Mouse (Mus musculus): ENCODE measurements at regions not wholly inside any gene's neighbourhood (a gene's known extent, or its start where the extent isn't known, plus 50 kb on each side); places are given as distances from the start of the nearest gene placed in this dataset.

DNA sequence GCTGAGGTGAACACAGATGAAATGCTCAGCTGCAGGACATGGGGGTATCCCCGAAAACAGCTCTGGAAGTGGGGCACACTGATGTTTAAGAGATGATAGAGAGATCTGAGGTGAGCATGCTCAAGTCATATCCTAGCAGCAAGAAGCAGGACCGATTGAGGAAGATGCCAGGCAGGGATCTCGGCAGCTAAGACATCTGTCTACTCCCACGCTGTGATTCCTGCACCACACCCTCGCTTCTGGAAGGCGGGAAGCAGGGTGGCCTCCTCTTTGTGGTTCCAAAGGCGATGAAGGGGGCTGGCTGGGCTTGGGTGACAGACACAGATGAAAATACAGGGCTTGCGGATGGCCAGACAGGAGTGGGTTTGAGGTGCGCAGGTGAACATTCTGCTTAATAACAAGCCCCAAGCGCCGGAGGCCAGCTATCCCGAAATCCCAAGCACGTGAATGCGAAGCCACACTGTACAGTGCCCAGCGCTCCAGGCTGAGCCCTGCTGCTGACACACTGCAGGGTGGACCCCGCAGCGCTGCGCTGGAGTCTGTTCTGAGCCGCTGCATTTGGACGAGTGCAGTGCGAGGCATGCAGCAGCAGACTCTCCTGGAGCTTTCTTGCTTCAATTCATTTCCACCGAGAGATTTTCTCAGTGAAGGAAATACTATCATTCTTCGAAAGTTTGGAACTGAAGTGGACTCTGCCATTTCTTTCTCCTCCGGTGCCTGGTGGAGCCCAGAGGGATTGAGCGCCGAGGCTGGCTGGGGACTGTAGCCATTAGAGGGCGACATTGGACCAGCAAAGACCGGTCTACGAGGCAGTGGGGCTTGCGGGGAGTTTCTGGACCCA is 308.6 kb downstream of the Matn1 start:
- no peaks in the 10 kb centered on the region; the same call in 1 of the 2 replicates for H3K4me1 ChIP-seq
- TF ChIP-seq FLI1 (IDR thresholded peaks at IDR 0.05; ENCODE audit: low read length) (no peak), GATA1 (IDR thresholded peaks at IDR 0.05; ENCODE audit: borderline replicate concordance, low read length) (no peak)
- H3K36me3 ChIP-seq (replicated peaks; ENCODE audit: low read length): no peaks in the 10 kb centered on the region
- H3K9me3 ChIP-seq: no peaks in the 10 kb centered on the region
- H3K4me3 ChIP-seq (replicated peaks): no peak overlapping the region
- peaks cover 31% of the 10 kb centered on the region for H3K27me3 ChIP-seq (replicated peaks)

DNA sequence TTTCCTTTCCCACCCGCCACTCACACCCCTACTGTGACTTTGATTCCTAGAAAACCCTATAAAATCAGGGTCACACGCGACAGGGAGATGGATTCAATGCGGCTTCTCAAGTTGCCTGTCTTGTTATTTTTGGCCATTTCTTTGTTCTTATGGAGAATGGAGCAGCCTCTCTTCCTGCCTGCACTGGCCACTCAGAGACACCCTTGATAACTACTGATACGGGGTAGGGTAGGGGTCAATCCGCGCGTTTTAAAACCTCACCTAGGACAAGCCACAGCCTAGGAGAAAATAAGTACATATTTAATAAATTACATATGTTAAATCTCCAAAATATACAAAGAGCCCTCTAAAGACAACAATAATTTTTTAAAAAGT is 309.2 kb downstream of the Matn1 start:
- TF ChIP-seq GATA1 (IDR thresholded peaks at IDR 0.05; ENCODE audit: borderline replicate concordance, low read length): no peak
- TF ChIP-seq FLI1 (IDR thresholded peaks at IDR 0.05; ENCODE audit: low read length): no peak
- H3K27me3 ChIP-seq (replicated peaks): peaks cover 31% of the 10 kb centered on the region
- H3K9me3 ChIP-seq: no peaks in the 10 kb centered on the region
- H3K4me3 ChIP-seq (replicated peaks): no peak overlapping the region
- H3K4me1 ChIP-seq: no peaks in the 10 kb centered on the region; the same call in 1 of the 2 replicates
- H3K36me3 ChIP-seq (replicated peaks; ENCODE audit: low read length): no peaks in the 10 kb centered on the region

DNA sequence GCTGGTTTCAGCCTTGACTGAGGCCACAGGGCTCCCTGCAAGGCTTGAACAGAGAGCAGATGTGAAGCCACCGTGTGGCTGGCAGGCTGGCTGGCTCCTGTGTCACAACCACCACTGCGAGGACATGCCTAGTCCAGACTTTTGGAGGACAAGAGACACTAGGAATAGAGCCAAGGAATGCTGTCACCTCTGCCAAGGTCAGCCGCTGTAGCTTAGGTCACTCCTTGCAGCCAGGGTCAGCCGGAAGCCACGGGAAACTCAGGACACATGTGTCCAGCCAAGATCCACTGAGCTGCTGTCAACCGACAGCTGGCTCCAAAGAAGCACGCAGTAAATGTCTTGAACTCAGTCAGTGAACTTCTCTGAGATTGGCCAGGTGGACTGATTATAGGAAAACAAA is 310.1 kb downstream of the Matn1 start:
- peaks cover 31% of the 10 kb centered on the region for H3K27me3 ChIP-seq (replicated peaks)
- H3K9me3 ChIP-seq: no peaks in the 10 kb centered on the region
- H3K4me1 ChIP-seq: no peaks in the 10 kb centered on the region; the same call in 1 of the 2 replicates
- H3K36me3 ChIP-seq (replicated peaks; ENCODE audit: low read length): no peaks in the 10 kb centered on the region
- H3K4me3 ChIP-seq (replicated peaks): no peak overlapping the region
- TF ChIP-seq GATA1 (IDR thresholded peaks at IDR 0.05; ENCODE audit: borderline replicate concordance, low read length): no peak
- TF ChIP-seq FLI1 (IDR thresholded peaks at IDR 0.05; ENCODE audit: low read length): no peak

DNA sequence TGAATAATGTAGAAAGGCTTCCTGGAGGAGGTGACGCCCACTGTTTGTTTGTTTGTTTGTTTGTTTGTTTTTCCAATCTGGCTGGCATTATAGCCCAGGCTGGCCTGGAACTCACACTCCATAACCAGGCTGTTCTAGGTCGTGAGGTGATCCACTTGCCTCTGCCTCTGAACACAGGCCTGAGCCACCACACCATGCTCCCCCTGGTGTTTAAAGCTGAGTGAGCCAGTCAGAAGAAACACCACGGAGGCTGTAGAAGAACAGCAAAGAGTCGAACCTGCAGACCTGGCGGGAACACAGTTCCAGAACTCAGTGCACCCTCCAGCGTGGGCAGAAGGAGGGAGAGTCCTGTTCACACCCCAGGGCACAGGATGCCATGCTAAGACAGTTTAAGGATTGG is 310.5 kb downstream of the Matn1 start:
- H3K36me3 ChIP-seq (replicated peaks; ENCODE audit: low read length): no peaks in the 10 kb centered on the region
- peaks cover 33% of the 10 kb centered on the region for H3K27me3 ChIP-seq (replicated peaks)
- TF ChIP-seq GATA1 (IDR thresholded peaks at IDR 0.05; ENCODE audit: borderline replicate concordance, low read length): no peak
- no peak for TF ChIP-seq FLI1 (IDR thresholded peaks at IDR 0.05; ENCODE audit: low read length)
- H3K9me3 ChIP-seq: no peaks in the 10 kb centered on the region
- H3K4me1 ChIP-seq: no peaks in the 10 kb centered on the region; the same call in 1 of the 2 replicates
- no peak overlapping the region for H3K4me3 ChIP-seq (replicated peaks)

DNA sequence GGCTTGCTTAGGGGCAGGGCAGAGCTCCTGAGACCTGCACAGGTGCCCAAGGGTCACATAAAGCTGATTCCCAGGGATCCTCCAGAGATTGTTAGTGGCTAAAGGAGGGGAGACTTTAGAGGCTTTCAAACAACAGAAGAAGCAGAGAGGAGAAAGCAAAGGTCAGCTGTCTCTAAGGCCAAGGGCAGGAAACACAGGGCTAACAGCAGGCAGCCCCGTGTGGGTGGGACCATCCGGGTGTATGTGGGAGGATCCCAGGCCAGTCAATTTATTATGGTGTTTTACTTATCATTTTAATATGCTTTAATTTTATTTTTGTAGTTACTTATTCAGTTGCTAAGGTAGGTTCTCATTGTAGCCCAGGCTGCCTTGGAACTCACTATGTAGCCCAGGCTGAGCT is 317.1 kb downstream of the Matn1 start:
- H3K9me3 ChIP-seq: no peaks in the 10 kb centered on the region
- H3K27me3 ChIP-seq (replicated peaks): peaks cover 39% of the 10 kb centered on the region
- peaks cover 5% of the 10 kb centered on the region; the same call in 1 of the 2 replicates for H3K4me1 ChIP-seq
- TF ChIP-seq GATA1 (IDR thresholded peaks at IDR 0.05; ENCODE audit: borderline replicate concordance, low read length) (no peak), FLI1 (IDR thresholded peaks at IDR 0.05; ENCODE audit: low read length) (no peak)
- H3K4me3 ChIP-seq (replicated peaks): no peak overlapping the region
- no peaks in the 10 kb centered on the region for H3K36me3 ChIP-seq (replicated peaks; ENCODE audit: low read length)

DNA sequence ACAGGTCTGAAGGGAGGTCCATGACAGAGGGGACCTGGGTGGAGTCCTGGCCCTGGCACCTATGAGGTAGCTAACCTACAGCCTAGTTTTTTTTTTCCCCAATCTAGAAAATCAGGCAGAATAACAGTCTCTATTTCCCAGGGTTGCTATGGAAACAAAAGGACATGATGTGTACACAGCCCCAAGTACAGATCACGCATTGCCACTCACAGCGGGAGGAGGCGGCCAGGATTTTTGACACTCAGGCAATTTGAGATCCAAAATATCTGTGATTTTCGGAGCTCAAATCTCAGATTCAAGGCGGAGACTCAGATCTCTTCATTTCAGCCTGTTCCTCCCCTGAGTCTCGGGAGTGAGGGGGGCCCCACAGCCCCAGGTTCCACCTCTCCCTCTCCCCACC is 318.7 kb downstream of the Matn1 start:
- H3K9me3 ChIP-seq: no peaks in the 10 kb centered on the region
- TF ChIP-seq FLI1 (IDR thresholded peaks at IDR 0.05; ENCODE audit: low read length) (no peak), GATA1 (IDR thresholded peaks at IDR 0.05; ENCODE audit: borderline replicate concordance, low read length) (no peak)
- H3K27me3 ChIP-seq (replicated peaks): peaks cover 43% of the 10 kb centered on the region
- no peaks in the 10 kb centered on the region for H3K36me3 ChIP-seq (replicated peaks; ENCODE audit: low read length)
- no peak overlapping the region for H3K4me3 ChIP-seq (replicated peaks)
- peaks cover 5% of the 10 kb centered on the region; the same call in 1 of the 2 replicates for H3K4me1 ChIP-seq

DNA sequence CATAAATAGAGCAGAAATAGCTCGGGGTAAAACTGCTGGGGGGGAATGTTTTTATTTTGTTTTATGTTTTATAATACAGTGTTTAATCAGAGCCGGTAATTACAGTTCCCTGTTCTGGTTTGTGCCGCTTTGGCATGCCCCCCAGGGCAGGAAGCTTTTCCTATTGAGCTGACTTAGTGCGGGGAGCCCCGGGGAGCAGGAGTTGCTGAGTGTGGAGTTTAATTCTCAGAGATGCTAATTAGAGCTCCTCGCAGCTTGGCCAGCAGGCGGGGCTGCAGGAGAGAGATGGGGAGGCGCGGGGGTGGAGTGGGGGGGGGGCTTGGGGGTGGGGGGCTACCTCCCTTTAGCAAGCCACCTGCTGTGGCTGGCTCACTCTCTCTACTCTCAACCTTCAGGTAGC is 322.6 kb downstream of the Matn1 start:
- Histone ChIP-seq H3K36me3 (replicated peaks; ENCODE audit: low read length) (no peaks in the 10 kb centered on the region), H3K27me3 (replicated peaks) (peaks cover 55% of the 10 kb centered on the region), H3K4me3 (replicated peaks) (no peak overlapping the region), H3K4me1 (peaks cover 3% of the 10 kb centered on the region), H3K9me3 (no peaks in the 10 kb centered on the region)
- TF ChIP-seq FLI1 (IDR thresholded peaks at IDR 0.05; ENCODE audit: low read length): no peak
- TF ChIP-seq GATA1 (IDR thresholded peaks at IDR 0.05; ENCODE audit: borderline replicate concordance, low read length): no peak

DNA sequence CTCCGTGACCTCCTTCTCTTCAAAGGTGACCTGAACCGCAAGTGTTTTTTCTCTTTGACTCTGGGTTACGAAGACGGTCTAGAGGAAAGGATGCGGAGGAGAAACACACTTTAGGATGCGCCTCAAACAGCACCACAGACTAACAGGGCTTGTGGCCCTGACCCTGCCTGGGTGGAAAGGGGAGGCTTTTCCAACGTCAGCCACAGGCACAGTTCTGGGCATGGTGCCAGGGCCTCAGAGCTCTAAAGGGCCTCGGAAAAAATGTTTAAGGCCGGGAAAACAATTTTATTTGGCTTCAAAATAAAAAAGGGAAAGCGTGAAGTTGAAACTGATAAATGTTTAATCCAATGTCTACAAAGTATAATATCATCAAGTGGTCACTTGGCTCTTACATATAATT is 323.6 kb downstream of the Matn1 start:
- H3K27me3 ChIP-seq (replicated peaks): peaks cover 56% of the 10 kb centered on the region
- TF ChIP-seq FLI1 (IDR thresholded peaks at IDR 0.05; ENCODE audit: low read length) (no peak), GATA1 (IDR thresholded peaks at IDR 0.05; ENCODE audit: borderline replicate concordance, low read length) (no peak)
- no peak overlapping the region for H3K4me3 ChIP-seq (replicated peaks)
- H3K36me3 ChIP-seq (replicated peaks; ENCODE audit: low read length): no peaks in the 10 kb centered on the region
- H3K9me3 ChIP-seq: no peaks in the 10 kb centered on the region
- H3K4me1 ChIP-seq: peaks cover 11% of the 10 kb centered on the region

DNA sequence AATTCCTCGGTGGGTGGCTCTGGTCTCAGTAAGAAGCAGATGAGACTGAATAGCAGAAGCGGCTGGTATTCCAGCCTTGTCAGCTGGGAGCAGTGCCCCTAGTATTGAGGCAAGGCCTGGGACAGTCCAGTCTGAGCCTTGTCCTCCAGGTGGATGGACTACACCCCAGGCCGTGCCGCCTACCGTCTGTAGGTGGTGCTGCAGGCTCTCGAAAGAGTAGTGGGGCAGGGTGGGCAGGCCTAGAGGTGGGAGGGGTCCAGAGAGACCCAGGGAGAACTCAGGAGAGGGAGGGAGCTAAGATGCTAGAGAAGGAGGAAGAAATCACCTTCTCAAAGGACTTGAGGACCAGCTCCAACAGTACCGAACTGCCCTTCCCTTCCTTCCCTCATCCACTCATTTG is 326.0 kb downstream of the Matn1 start:
- Histone ChIP-seq H3K27me3 (replicated peaks) (peaks cover 57% of the 10 kb centered on the region), H3K4me1 (peaks cover 11% of the 10 kb centered on the region), H3K36me3 (replicated peaks; ENCODE audit: low read length) (no peaks in the 10 kb centered on the region), H3K4me3 (replicated peaks) (no peak overlapping the region), H3K9me3 (no peaks in the 10 kb centered on the region)
- TF ChIP-seq FLI1 (IDR thresholded peaks at IDR 0.05; ENCODE audit: low read length): no peak
- TF ChIP-seq GATA1 (IDR thresholded peaks at IDR 0.05; ENCODE audit: borderline replicate concordance, low read length): no peak

DNA sequence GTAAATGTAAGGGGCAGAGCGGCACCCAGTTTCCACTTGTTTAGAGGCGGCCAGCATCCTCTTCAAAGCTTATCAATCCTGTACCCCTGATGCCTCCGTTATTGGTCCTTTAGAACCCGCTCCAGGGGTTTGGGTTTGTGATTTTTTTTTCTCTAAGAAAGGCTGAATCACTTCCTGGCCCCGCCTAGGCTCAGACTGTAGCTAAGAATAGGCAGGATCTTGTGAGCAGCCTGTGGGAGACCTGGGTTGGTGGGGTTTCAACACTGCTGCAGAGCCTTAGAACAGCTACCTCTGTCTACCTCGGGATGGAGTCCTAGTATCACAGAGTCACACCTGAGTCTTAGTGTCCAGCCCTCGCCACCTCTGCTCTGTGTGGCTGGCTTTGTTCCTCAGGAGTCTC is 327.9 kb downstream of the Matn1 start:
- H3K27me3 ChIP-seq (replicated peaks): peaks cover 46% of the 10 kb centered on the region
- peaks cover 11% of the 10 kb centered on the region for H3K4me1 ChIP-seq
- H3K4me3 ChIP-seq (replicated peaks): no peak overlapping the region
- H3K36me3 ChIP-seq (replicated peaks; ENCODE audit: low read length): no peaks in the 10 kb centered on the region
- H3K9me3 ChIP-seq: no peaks in the 10 kb centered on the region
- TF ChIP-seq GATA1 (IDR thresholded peaks at IDR 0.05; ENCODE audit: borderline replicate concordance, low read length): no peak
- no peak for TF ChIP-seq FLI1 (IDR thresholded peaks at IDR 0.05; ENCODE audit: low read length)

Measured in megakaryocyte, embryonic 14.5 days (primary cell).